Mouse (Mus musculus): ENCODE measurements around the gene Bbs7. TPM values are rescaled to one million over a fixed set of nuclear protein-coding genes. Genes with fewer than 3 reads are reported as not detected.
"Not testable (repeated sequence)": the region's sequence is repeated elsewhere in the genome, so short reads cannot be mapped to it uniquely, and the experiment has no call there.

Gene Bbs7
- polyA plus RNA-seq, 1 experiment from 2014 or later, result 20.3 TPM

GRCm38 (mm10) chr3:36599773-36600172 lies 13.5 kb downstream of the Bbs7 start:
- H3K36me3 ChIP-seq (replicated peaks); H3K27me3 ChIP-seq (ENCODE audit: poor library complexity, severe bottlenecking); H3K4me1 ChIP-seq; H3K4me3 ChIP-seq; H3K27ac ChIP-seq; H3K9me3 ChIP-seq; DNase-seq (ENCODE audit: extremely low spot score, low spot score): not testable (repeated sequence)
- 90% methylated on average over 9 of the region's 9 CpGs for WGBS

GRCm38 (mm10) chr3:36598811-36599210 lies 14.5 kb downstream of the Bbs7 start:
- Histone ChIP-seq H3K4me3 (no peak overlapping the region), H3K36me3 (replicated peaks) (0 out of 2 replicates have a peak, but pooled peaks cover 2% of the 10 kb centered on the region), H3K27ac (no peak overlapping the region), H3K4me1 (no peaks in the 10 kb centered on the region), H3K9me3 (no peaks in the 10 kb centered on the region), H3K27me3 (ENCODE audit: poor library complexity, severe bottlenecking) (no peaks in the 10 kb centered on the region)
- 85% methylated on average over 3 of the region's 3 CpGs for WGBS
- DNase-seq (ENCODE audit: extremely low spot score, low spot score), result no peak

GRCm38 (mm10) chr3:36571827-36572378 lies 41.4 kb downstream of the Bbs7 start, which contains the start of gene Ccna2:
Gene Ccna2, minus strand, starts transcription at chr3:36572150.
- Histone ChIP-seq H3K36me3 (replicated peaks) (peaks cover 38% of the 10 kb centered on the region), H3K9me3 (no peaks in the 10 kb centered on the region), H3K27me3 (ENCODE audit: poor library complexity, severe bottlenecking) (no peaks in the 10 kb centered on the region), H3K4me3 (peak within 1 kb of the TSS; percentile 98), H3K4me1 (peaks cover 18% of the 10 kb centered on the region), H3K27ac (peak within 1 kb of the TSS; percentile 98)
- WGBS, result under 1% methylated on average over 60 of the region's 60 CpGs
- peak; percentile 99 for DNase-seq (ENCODE audit: extremely low spot score, low spot score)

- Histone ChIP-seq H3K36me3 (replicated peaks) (peaks cover 43% of the 10 kb centered on the region), H3K9me3 (no peaks in the 10 kb centered on the region), H3K4me1 (peaks cover 18% of the 10 kb centered on the region), H3K27ac (peak overlapping the region; percentile 98), H3K4me3 (peak overlapping the region; percentile 98), H3K27me3 (ENCODE audit: poor library complexity, severe bottlenecking) (no peaks in the 10 kb centered on the region)
- DNase-seq (ENCODE audit: extremely low spot score, low spot score), result no peak
- WGBS, result under 1% methylated on average over 46 of the region's 46 CpGs
Observed at GRCm38 (mm10) chr3:36571361-36571826, 41.9 kb downstream of the Bbs7 start.

- Histone ChIP-seq H3K4me3 (peak overlapping the region; percentile 98), H3K36me3 (replicated peaks) (peaks cover 58% of the 10 kb centered on the region), H3K27ac (no peak overlapping the region), H3K9me3 (no peaks in the 10 kb centered on the region), H3K4me1 (peaks cover 18% of the 10 kb centered on the region), H3K27me3 (ENCODE audit: poor library complexity, severe bottlenecking) (no peaks in the 10 kb centered on the region)
- 88% methylated on average over 5 of the region's 5 CpGs for WGBS
- DNase-seq (ENCODE audit: extremely low spot score, low spot score), result no peak
Observed at GRCm38 (mm10) chr3:36569836-36570235, 43.4 kb downstream of the Bbs7 start.

- no peak overlapping the region for H3K27ac ChIP-seq
- no peaks in the 10 kb centered on the region for H3K27me3 ChIP-seq (ENCODE audit: poor library complexity, severe bottlenecking)
- no peaks in the 10 kb centered on the region for H3K9me3 ChIP-seq
- H3K36me3 ChIP-seq (replicated peaks), result peaks cover 100% of the 10 kb centered on the region
- WGBS, result 97% methylated on average over 3 of the region's 3 CpGs
- no peaks in the 10 kb centered on the region for H3K4me1 ChIP-seq
- H3K4me3 ChIP-seq, result no peak overlapping the region
- no peak for DNase-seq (ENCODE audit: extremely low spot score, low spot score)
Observed at GRCm38 (mm10) chr3:36563666-36564065, 49.6 kb downstream of the Bbs7 start.

- no peaks in the 10 kb centered on the region for H3K27me3 ChIP-seq (ENCODE audit: poor library complexity, severe bottlenecking)
- no peak overlapping the region for H3K27ac ChIP-seq
- no peak for DNase-seq (ENCODE audit: extremely low spot score, low spot score)
- 93% methylated on average over 4 of the region's 4 CpGs for WGBS
- H3K4me1 ChIP-seq, result no peaks in the 10 kb centered on the region
- peaks cover 100% of the 10 kb centered on the region for H3K36me3 ChIP-seq (replicated peaks)
- no peak overlapping the region for H3K4me3 ChIP-seq
- no peaks in the 10 kb centered on the region for H3K9me3 ChIP-seq
Observed at GRCm38 (mm10) chr3:36559606-36560005, 53.7 kb downstream of the Bbs7 start.

GRCm38 (mm10) chr3:36557601-36558000 lies 55.7 kb downstream of the Bbs7 start:
- Histone ChIP-seq H3K36me3 (replicated peaks) (peaks cover 90% of the 10 kb centered on the region), H3K4me3 (no peak overlapping the region), H3K4me1 (peaks cover 7% of the 10 kb centered on the region), H3K27ac (no peak overlapping the region), H3K27me3 (ENCODE audit: poor library complexity, severe bottlenecking) (no peaks in the 10 kb centered on the region), H3K9me3 (no peaks in the 10 kb centered on the region)
- DNase-seq (ENCODE audit: extremely low spot score, low spot score), result no peak
- WGBS, result 93% methylated on average over 1 of the region's 1 CpGs

GRCm38 (mm10) chr3:36552406-36553047 lies 60.8 kb downstream of the Bbs7 start, which contains the start of gene Exosc9:
Gene Exosc9, plus strand, starts transcription at chr3:36552606.
- DNase-seq (ENCODE audit: extremely low spot score, low spot score), result peak; percentile 96
- no peaks in the 10 kb centered on the region for H3K27me3 ChIP-seq (ENCODE audit: poor library complexity, severe bottlenecking)
- under 1% methylated on average over 39 of the region's 39 CpGs for whole genome bisulfite sequencing
- H3K27ac ChIP-seq, result peak within 1 kb of the TSS; percentile 85
- H3K9me3 ChIP-seq, result no peaks in the 10 kb centered on the region
- peaks cover 22% of the 10 kb centered on the region for H3K4me1 ChIP-seq
- H3K4me3 ChIP-seq, result peak within 1 kb of the TSS; percentile 73
- peaks cover 39% of the 10 kb centered on the region for H3K36me3 ChIP-seq (replicated peaks)

- H3K4me1 ChIP-seq, result peaks cover 22% of the 10 kb centered on the region
- peak overlapping the region; percentile 73 for H3K4me3 ChIP-seq
- no peaks in the 10 kb centered on the region for H3K9me3 ChIP-seq
- H3K27me3 ChIP-seq (ENCODE audit: poor library complexity, severe bottlenecking), result no peaks in the 10 kb centered on the region
- H3K27ac ChIP-seq, result peak overlapping the region; percentile 85
- DNase-seq (ENCODE audit: extremely low spot score, low spot score), result no peak
- 24% methylated on average over 12 of the region's 12 CpGs for WGBS
- H3K36me3 ChIP-seq (replicated peaks), result peaks cover 33% of the 10 kb centered on the region
Observed at GRCm38 (mm10) chr3:36551851-36552384, 61.4 kb downstream of the Bbs7 start.

GRCm38 (mm10) chr3:36551343-36551742 lies 61.9 kb downstream of the Bbs7 start:
- Histone ChIP-seq H3K9me3 (no peaks in the 10 kb centered on the region), H3K27me3 (ENCODE audit: poor library complexity, severe bottlenecking) (no peaks in the 10 kb centered on the region), H3K27ac (peak overlapping the region; percentile 85), H3K4me3 (peak overlapping the region; percentile 73), H3K4me1 (peaks cover 22% of the 10 kb centered on the region), H3K36me3 (replicated peaks) (peaks cover 27% of the 10 kb centered on the region)
- peak; percentile 55 for DNase-seq (ENCODE audit: extremely low spot score, low spot score)
- WGBS, result 18% methylated on average over 9 of the region's 9 CpGs

GRCm38 (mm10) chr3:36544961-36545360 lies 68.3 kb downstream of the Bbs7 start:
- WGBS, result 82% methylated on average over 3 of the region's 3 CpGs
- Histone ChIP-seq H3K36me3 (replicated peaks) (no peaks in the 10 kb centered on the region), H3K4me1 (no peaks in the 10 kb centered on the region), H3K27me3 (ENCODE audit: poor library complexity, severe bottlenecking) (no peaks in the 10 kb centered on the region), H3K27ac (no peak overlapping the region), H3K9me3 (no peaks in the 10 kb centered on the region), H3K4me3 (no peak overlapping the region)
- no peak for DNase-seq (ENCODE audit: extremely low spot score, low spot score)

- Histone ChIP-seq H3K4me3 (no peak overlapping the region), H3K27me3 (ENCODE audit: poor library complexity, severe bottlenecking) (no peaks in the 10 kb centered on the region), H3K4me1 (no peaks in the 10 kb centered on the region), H3K27ac (no peak overlapping the region), H3K9me3 (no peaks in the 10 kb centered on the region), H3K36me3 (replicated peaks) (no peaks in the 10 kb centered on the region)
- WGBS, result 91% methylated on average over 2 of the region's 2 CpGs
- no peak for DNase-seq (ENCODE audit: extremely low spot score, low spot score)
Observed at GRCm38 (mm10) chr3:36541399-36541798, 71.9 kb downstream of the Bbs7 start.

Measured in forebrain, embryonic 10.5 days (tissue).